Mouse (Mus musculus) adrenal gland, postnatal 36 days (tissue): ENCODE results near the gene Add2. TPM values are rescaled to one million over a fixed set of nuclear protein-coding genes. Genes with fewer than 3 reads are reported as not detected.

Experiments
- DNase-seq, 2 experiments: peaks; one replicate each; pipeline ENCODE4 v3.0.0; 2021; ENCODE audit warnings: mixed read lengths in 1 of 2
- total RNA-seq, 2 experiments: library from RNA; stranded (reverse); gene quantifications; 2 replicates each; pipeline ENCODE4 v1.2.3; 2021

Gene Add2
- total RNA-seq, 2 experiments from 2014 or later: 1.3 to 1.9 TPM

DNA sequence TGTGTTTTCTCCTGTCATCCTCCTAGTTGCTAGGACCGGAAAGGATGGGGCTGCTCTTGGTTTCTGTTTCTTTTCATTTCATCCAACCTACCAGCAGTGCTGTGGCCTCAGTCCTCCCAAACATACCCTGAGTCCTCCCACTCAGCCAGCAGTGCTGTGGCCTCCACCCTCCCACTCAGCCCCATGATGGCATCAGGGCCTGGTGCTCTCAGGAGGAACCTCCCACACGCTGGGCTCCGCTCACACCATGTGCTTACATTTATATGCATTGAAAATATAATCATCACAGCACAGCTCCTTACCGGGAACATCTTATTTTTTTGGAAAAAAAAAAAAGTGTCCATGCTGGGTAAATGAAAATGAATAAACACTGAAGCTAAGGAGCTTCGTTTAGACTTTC lies 20.0 kb downstream of the Add2 start:
- DNase-seq: no peak

DNA sequence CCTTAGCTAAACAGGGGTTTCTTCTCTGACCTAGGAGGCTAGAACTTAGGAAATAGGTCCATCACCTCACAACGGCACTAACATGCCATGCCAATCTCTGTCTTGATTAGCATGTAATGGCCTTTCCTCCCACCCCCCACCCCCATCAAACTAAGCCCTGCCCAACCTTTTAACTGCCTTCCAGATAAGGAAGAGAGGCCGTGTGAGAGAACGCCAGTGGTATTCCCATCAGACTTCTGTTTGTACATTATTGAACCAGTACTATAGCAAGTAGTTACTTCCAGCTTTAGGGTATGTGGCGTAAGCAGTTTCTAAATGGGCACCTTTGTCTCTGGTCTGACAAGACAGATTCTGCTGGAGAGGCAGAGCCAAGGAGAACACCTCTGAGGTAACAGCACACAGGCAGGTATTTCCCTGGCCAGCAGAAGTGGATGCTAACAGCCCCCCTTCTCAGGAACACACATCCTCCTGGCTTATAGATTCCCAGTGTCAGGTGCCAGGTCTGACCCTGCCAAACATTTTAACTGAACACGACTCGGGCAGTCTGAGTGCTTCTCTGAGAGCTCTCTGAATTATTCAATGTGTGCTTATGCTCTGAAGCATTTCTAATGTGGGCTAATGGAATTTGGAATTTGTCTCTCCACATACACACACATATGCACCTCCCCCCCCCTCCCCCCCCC lies 22.2 kb downstream of the Add2 start:
- DNase-seq: no peak

- no peak for DNase-seq
These were observed 23.6 kb downstream of the Add2 start for GRCm38 (mm10) chr6:86052032-86052459.

DNA sequence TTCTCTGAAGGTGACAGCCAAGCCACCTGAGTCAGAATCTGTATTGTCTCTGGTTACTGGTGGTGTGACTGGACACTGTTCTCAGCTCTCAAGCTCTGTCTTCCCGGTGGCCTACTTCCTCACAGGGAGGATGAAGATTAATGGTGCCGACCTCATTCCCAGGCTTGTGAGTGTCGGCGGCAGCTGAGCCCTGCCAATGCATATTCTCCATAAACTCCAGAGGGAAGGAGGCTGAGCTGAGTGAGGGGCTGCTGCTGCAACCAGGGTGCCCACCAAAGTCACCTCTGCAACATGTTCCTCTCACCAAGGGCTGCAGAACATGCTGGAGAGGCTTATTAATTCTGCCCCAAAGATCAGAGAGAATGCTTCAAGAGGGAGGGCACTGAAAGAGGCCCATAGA lies 24.1 kb downstream of the Add2 start:
- no peak for DNase-seq

DNA sequence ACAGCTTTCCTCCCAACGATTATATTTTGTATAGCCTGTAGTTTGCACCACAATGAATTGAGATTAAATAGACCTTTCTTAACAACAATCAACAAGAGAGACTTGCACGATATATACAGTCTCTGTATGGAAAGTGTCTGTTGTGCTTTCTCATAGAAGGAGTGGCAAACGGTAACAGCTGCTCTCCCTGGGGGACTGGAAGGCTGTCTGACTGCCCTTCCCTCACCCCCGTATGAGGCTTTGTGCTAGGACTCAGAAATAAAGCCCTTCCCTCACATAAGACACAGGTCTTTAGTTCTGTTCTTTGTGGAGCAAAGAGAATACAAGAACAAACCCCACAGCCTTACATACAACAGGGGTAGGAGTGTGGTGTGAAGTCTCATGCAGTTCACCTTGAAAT lies 24.6 kb downstream of the Add2 start:
- no peak for DNase-seq

- no peak for DNase-seq
These were observed 25.1 kb downstream of the Add2 start for GRCm38 (mm10) chr6:86053594-86053993.

DNA sequence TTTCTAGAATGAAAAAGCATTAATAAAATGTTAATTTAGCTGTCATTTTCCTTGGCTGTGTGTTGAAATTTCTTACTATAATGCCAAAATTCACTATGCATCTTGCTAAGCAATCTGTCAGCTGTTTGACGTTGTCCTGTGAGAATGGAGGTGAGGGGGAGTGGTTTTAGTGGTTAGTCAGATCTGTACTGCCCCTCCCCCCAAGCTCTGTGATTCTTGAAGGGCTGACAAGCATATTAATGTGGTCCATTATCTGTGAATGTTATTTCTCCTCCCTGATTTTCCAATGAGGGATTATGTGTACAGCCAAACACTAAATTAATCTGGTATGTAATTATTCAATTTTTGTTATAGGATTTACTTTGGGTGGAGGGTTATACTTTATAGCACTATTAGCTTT lies 30.0 kb downstream of the Add2 start:
- no peak for DNase-seq

- DNase-seq: no peak
These were observed 30.8 kb downstream of the Add2 start for GRCm38 (mm10) chr6:86059151-86059853.

DNA sequence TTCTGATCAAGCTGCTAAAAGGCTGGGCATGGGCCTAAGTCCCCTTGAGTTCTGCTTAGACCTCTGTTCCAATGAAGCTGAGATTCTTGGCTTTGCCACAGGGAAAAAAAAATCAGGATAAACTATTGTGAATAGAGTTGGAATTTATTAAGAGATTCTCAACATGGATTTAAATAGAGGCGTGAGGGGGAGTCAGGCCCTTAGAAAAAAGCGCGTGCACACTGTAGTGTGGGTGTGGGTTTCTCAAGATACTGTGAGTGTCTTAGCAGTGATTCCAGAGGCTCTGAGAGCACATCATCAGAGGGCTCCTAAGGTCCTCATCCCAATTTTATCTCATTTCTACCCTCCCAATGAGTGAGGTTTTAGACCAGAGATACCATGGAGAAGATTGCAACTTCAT lies 31.7 kb downstream of the Add2 start:
- no peak for DNase-seq

- DNase-seq: no peak
These were observed 33.7 kb downstream of the Add2 start for GRCm38 (mm10) chr6:86062226-86062625.

- DNase-seq: no peak
These were observed 34.2 kb downstream of the Add2 start for GRCm38 (mm10) chr6:86062684-86063083.

DNA sequence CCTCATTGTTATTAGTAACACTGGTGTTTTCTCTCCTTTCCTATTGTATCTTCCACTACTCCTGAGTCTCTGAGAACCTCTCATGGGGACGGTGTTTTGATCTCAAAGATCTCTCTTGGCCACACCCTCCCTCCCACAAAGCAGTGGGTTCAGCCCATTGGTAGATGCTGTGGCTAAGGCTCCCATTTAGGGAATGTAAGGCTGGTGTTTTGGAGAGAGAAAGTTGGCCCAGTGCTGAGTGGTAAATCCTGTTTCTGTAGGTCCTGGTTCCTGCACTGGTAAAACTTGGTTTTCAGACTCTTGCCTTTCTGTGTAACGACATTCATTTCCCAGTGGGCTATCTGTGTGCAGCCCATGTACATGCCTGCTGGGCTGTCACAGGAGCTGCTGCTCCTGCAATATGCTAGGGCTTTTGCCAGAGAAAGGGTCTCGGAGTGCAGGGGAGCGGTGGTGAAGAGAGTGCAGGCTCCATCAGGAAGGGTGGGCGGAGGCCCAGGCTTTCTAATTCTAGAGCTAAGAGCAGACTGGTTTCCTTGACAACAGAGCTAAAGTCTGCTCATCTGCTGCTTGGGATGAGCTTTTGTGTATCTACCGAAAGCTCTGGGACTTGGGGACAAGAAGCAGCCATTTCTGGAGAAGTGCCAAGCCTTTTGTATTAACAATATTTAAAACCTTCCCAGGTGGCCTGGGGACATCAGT lies 36.0 kb downstream of the Add2 start:
- no peak for DNase-seq

DNA sequence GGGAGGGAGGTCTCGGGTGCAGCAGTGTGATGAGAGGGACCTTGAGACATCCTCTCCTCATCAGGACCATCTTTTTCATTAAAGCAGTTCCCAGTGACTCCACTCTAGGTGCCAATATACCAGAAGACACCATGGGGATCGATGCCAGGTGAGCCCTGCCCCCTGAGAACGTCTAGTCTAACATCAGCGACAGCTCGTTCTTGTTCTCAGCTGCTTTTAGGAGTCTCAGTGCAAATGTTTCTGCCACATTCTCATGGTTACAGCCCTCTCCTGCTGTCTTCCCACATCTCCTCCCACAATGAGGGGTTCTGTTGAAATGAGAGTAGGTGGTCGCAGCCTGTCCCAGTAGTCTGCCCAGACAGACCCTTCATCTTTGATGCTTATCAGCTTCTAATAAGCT lies 38.2 kb downstream of the Add2 start:
- no peak for DNase-seq

DNA sequence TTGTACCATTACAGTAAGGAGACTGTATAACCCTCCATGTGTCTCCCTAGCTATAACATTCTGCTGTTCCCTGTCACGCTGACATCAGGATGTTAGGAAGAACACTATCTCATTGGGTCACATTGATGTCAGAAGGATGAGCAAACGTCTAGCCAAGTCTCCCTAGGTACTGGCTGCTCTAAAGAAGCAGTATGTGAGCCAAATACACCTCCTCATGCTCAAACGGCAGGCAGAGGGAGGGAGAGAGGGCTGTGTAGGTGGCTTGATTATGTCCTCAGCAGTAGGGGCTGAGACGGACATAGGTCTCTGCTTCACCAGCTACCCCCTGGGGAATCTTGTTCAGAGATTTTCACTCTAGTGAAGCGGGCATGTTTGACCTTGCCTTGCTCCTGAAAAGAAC lies 38.7 kb downstream of the Add2 start:
- no peak for DNase-seq

DNA sequence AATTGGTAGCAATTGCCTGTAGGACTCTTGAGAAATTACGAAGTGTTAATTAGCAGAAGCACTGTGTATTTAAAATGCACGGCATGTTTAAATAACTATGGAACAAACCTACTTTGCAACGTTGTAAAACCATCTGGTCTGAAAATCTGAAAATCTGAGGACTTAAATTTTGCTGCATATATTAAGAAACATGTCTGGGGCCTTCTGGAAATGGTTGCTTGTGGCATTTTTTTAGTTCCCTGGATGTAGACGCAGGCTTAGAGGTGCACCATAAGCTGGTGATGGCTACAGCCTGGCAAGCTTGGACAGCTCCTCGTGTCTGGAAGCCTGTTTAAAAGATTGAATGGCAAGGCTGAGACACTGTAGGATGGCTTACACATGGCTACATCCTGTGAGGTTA lies 40.5 kb downstream of the Add2 start:
- no peak for DNase-seq

GRCm38 (mm10) chr6:86069856-86070255 lies 41.4 kb downstream of the Add2 start:
- no peak for DNase-seq

GRCm38 (mm10) chr6:86070277-86070676 lies 41.8 kb downstream of the Add2 start:
- no peak for DNase-seq

- no peak for DNase-seq
These were observed 45.4 kb downstream of the Add2 start for GRCm38 (mm10) chr6:86073882-86074281.

DNA sequence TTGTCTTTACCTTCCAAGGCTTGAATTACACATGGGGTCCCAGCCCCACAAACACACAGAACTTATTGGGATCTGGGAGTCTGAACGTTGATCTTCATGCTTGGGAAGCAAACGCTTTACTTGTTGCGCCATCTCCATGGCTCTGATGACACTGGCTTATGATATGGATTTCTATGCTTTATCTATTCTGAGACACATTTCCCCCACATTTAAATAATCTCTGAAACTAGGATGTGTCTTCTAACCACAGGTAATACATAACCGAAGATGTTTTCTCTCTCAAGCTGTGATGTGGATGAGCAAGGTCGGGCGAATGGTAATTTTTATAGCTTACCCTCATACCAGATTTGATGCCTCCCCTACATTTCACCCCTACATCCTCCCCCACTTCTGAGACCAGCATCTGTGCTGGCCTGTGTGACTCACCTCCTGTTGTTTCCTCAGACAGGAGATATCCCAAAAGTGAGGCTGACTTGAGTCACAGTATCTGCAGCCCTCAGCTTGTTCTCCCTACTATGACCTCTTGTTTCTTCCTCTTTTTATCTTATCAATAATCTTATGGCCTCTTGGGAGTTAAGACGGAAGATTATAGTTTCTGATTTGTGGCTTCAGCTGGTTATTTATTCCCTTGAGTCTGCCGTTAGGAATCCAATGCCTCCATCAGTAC lies 46.2 kb downstream of the Add2 start:
- DNase-seq: no peak

DNA sequence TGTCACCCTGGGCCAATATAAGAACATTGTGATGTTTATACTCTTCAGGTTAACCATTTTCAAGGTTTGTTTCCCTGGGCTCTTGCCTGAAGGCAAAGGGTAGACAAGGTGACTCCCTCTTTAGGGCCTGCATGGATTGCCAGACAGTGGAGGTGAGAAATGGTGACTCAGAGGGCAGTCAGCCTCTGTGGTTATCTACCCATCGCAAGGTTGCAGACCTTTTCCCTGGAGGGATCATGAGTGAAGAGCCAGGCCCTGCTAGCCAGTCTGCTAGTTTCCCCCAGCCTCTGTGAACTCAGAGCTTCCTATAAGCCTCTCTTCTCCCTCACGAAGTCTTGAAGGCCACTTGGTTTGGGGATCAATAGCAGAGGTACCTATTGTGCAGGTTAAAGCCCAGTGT lies 48.0 kb downstream of the Add2 start:
- DNase-seq: no peak

DNA sequence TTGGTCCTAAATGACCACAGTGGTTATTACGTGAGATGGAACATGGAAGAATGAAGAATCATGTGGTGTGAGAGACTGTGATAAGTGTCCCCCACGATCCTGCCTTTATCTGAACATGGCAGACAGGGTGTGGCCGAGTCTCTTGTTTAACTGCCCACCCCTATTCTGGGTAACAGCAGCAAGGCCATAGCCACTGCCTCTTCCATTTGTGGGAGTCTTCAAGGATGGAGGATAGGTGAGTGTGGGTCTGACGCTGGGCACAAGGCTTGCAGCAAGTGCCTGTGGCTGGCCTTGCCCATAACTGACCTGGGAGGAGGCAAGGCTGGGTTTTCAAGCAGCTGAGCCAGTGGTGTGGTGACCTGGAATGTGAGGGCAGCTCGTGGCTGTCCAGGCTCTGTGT lies 49.4 kb downstream of the Add2 start:
- no peak for DNase-seq

DNA sequence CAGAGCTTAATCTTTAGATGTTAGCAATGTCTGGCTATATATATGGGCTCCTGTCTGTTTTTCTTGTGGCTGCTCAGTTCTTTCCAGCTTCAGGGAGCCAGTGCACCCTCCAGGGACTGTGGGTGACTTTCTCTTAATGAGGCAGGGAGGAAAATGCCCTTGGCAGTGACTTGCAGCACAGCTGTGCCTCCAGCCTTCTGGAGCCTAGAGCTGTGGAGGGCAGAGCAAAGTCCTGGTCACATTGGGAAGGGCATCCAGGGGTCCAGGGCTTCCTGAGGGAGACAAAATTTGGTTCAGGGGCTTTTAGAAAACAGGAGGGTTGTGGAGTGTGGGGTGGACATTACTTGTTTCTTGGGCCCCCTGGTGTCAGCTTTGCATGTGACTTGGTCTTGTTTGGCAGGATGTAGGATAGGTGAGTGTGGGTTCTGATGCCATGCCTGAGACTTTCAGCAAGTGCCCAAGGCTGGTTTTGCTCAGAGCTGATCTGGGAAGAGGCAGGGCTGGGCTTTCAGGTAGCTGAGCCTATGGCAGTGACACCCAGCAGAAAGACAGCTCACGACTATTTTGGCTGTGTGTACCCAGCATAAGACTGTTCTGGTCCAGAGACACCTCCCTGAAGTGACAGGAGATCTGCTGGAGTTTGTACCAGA lies 50.0 kb downstream of the Add2 start:
- no peak for DNase-seq
